Mouse (Mus musculus): ENCODE results near the gene Alox8.

GRCm38 (mm10) chr11:69150444-69150843, 47.2 kb downstream of the Alox8 start:
- TF ChIP-seq CTCF (IDR thresholded peaks at IDR 0.05; ENCODE audit: borderline replicate concordance, insufficient read depth, low read depth, low read length) (peak; percentile 69), POLR2A (IDR thresholded peaks at IDR 0.05; ENCODE audit: borderline replicate concordance, insufficient read depth, low read length) (no peak)
